Comparison of ENCODE assay signal across 8 mouse cellular contexts in genomic region chr7:142581656-142582228, GRCm38 (mm10). TPM values are rescaled to one million over a fixed set of nuclear protein-coding genes. Genes with fewer than 3 reads are reported as not detected.
DNase-seq lines count a peak whose midpoint lies in the region; ATAC-seq and TF ChIP-seq lines count a peak whose summit lies in the region.

No protein-coding gene starts in this region.

- peaks cover 4% of the 10 kb centered on the region; the same call in 1 of the 2 replicates for H3K4me1 ChIP-seq in lung, embryonic 14.5 days (ENCODE audit: insufficient read depth)
- 0 out of 2 replicates have a peak, but pooled peaks cover 3% of the 10 kb centered on the region for H3K4me1 ChIP-seq in intestine, embryonic 15.5 days (replicated peaks)
- 0 out of 2 replicates have a peak, but pooled peaks cover 4% of the 10 kb centered on the region for H3K4me1 ChIP-seq in limb, embryonic 11.5 days (ENCODE audit: control insufficient read depth, insufficient read depth, low read length)
- no peaks in the 10 kb centered on the region for H3K4me1 ChIP-seq in midbrain, embryonic 16.5 days (ENCODE audit: control insufficient read depth, insufficient read depth, low read length)

- no peaks in the 10 kb centered on the region for H3K27me3 ChIP-seq in lung, embryonic 14.5 days (ENCODE audit: insufficient read depth, low read length)
- H3K27me3 ChIP-seq in intestine, embryonic 15.5 days (replicated peaks), result no peaks in the 10 kb centered on the region
- H3K27me3 ChIP-seq in limb, embryonic 11.5 days (ENCODE audit: control insufficient read depth, insufficient read depth, low read length), result no peaks in the 10 kb centered on the region
- H3K27me3 ChIP-seq in midbrain, embryonic 16.5 days (ENCODE audit: control insufficient read depth, insufficient read depth, low read depth, low read length), result no peaks in the 10 kb centered on the region

- H3K27ac ChIP-seq in lung, embryonic 14.5 days (ENCODE audit: low read depth), result no peak overlapping the region
- H3K27ac ChIP-seq in intestine, embryonic 15.5 days, result no peak overlapping the region
- no peak overlapping the region for H3K27ac ChIP-seq in limb, embryonic 11.5 days (replicated peaks; ENCODE audit: low read depth, low read length)
- no peak overlapping the region for H3K27ac ChIP-seq in midbrain, embryonic 16.5 days (ENCODE audit: low read length)

- H3K36me3 ChIP-seq in lung, embryonic 14.5 days (ENCODE audit: insufficient read depth), result no peaks in the 10 kb centered on the region; the same call in 1 of the 2 replicates
- no peaks in the 10 kb centered on the region for H3K36me3 ChIP-seq in intestine, embryonic 15.5 days
- H3K36me3 ChIP-seq in limb, embryonic 11.5 days (ENCODE audit: control insufficient read depth, insufficient read depth, low read length), result no peaks in the 10 kb centered on the region
- no peaks in the 10 kb centered on the region for H3K36me3 ChIP-seq in midbrain, embryonic 16.5 days (ENCODE audit: control insufficient read depth, insufficient read depth, low read length)

- TF ChIP-seq CTCF in lung, embryonic 14.5 days (IDR thresholded peaks at IDR 0.05; ENCODE audit: low read depth), result peak; percentile 69

- WGBS in lung, embryonic 14.5 days, result 50% methylated on average over 20 of the region's 20 CpGs
- 48% methylated on average over 20 of the region's 20 CpGs for WGBS in intestine, embryonic 15.5 days
- 54% methylated on average over 20 of the region's 20 CpGs for WGBS in limb, embryonic 11.5 days
- WGBS in midbrain, embryonic 16.5 days, result 51% methylated on average over 20 of the region's 20 CpGs

- peaks cover 7% of the 10 kb centered on the region; the same call in 1 of the 2 replicates for H3K9me3 ChIP-seq in lung, embryonic 14.5 days (ENCODE audit: low read depth, low read length)
- no peaks in the 10 kb centered on the region for H3K9me3 ChIP-seq in intestine, embryonic 15.5 days
- H3K9me3 ChIP-seq in limb, embryonic 11.5 days (ENCODE audit: control insufficient read depth, low read length), result peaks cover 2% of the 10 kb centered on the region; the same call in 1 of the 2 replicates
- no peaks in the 10 kb centered on the region; the same call in 1 of the 2 replicates for H3K9me3 ChIP-seq in midbrain, embryonic 16.5 days (replicated peaks; ENCODE audit: control insufficient read depth, low read length, poor library complexity, severe bottlenecking)

- H3K4me2 ChIP-seq in lung, embryonic 14.5 days, result peak overlapping the region; percentile 58
- peak overlapping the region; percentile 57 for H3K4me2 ChIP-seq in intestine, embryonic 15.5 days (replicated peaks)
- H3K4me2 ChIP-seq in limb, embryonic 11.5 days (ENCODE audit: low read depth, severe bottlenecking), result peak overlapping the region; percentile 27; the same call in 1 of the 2 replicates
- peak overlapping the region; percentile 51 for H3K4me2 ChIP-seq in midbrain, embryonic 16.5 days (ENCODE audit: low read length)

- no peak overlapping the region; the same call in 1 of the 2 replicates for H3K9ac ChIP-seq in lung, embryonic 14.5 days
- no peak overlapping the region for H3K9ac ChIP-seq in intestine, embryonic 15.5 days
- H3K9ac ChIP-seq in limb, embryonic 11.5 days (ENCODE audit: low read length), result no peak overlapping the region
- H3K9ac ChIP-seq in midbrain, embryonic 16.5 days (ENCODE audit: low read depth, low read length), result 0 out of 2 replicates have a peak overlapping the region, but pooled peaks have one; percentile 8

- DNase-seq in lung, embryonic 14.5 days, result peak; percentile 84
- DNase-seq in lung, postnatal 25 days (ENCODE audit: low spot score), result no peak
- DNase-seq in cerebellum, adult 9-10 months, result peak; percentile 78
- DNase-seq in frontal cortex, postnatal 10 days (ENCODE audit: low spot score in 2 of 2), result peak; percentile 26 to 52
- peak; percentile 73 for DNase-seq in limb, embryonic 11.5 days (ENCODE audit: low spot score)
- DNase-seq in testis, postnatal 10 days (ENCODE audit: low spot score), result peak; percentile 74

- peak overlapping the region; percentile 23; the same call in 1 of the 2 replicates for H3K4me3 ChIP-seq in lung, embryonic 14.5 days (ENCODE audit: low read depth, low read length)
- H3K4me3 ChIP-seq in intestine, embryonic 15.5 days (replicated peaks), result peak overlapping the region; percentile 24; the same call in 1 of the 2 replicates
- no peak overlapping the region for H3K4me3 ChIP-seq in limb, embryonic 11.5 days (ENCODE audit: low read depth, low read length)
- H3K4me3 ChIP-seq in midbrain, embryonic 16.5 days (ENCODE audit: low read depth, low read length), result peak overlapping the region; percentile 22

- ATAC-seq in lung, embryonic 14.5 days (ENCODE audit: insufficient read depth), result no peak
- no peak for ATAC-seq in intestine, embryonic 15.5 days
- no peak for ATAC-seq in limb, embryonic 11.5 days (ENCODE audit: insufficient number of reproducible peaks, low FRiP score, low TSS enrichment, low read depth)
- ATAC-seq in midbrain, embryonic 16.5 days, result 0 out of 2 replicates have a peak, but pooled peaks have one; percentile 34

RNA-seq across cellular contexts. Expression of gene Mrpl23, which starts 49.3 kb away (rescaled TPM):
- 20.3 and 31.0 TPM in 2 replicates for polyA plus RNA-seq in lung, embryonic 14.5 days (2014; fragmentation: Nextera tagmentation; extraction: Ambion mirVana)
- polyA plus RNA-seq in intestine, embryonic 15.5 days (2015; fragmentation: Nextera tagmentation; extraction: Ambion mirVana), result 44.9 and 57.4 TPM in 2 replicates
- polyA plus RNA-seq in limb, embryonic 11.5 days (2014; fragmentation: Nextera tagmentation; extraction: Ambion mirVana), result 17.8 and 19.7 TPM in 2 replicates
- 15.6 and 18.6 TPM in 2 replicates for polyA plus RNA-seq in midbrain, embryonic 16.5 days (2015; fragmentation: Nextera tagmentation; extraction: Ambion mirVana)
